Mouse (Mus musculus): ENCODE results near the gene Taf6l. TPM values are rescaled to one million over a fixed set of nuclear protein-coding genes. Genes with fewer than 3 reads are reported as not detected.
A peak's percentile ranks its signal among the peaks of the same experiment; 100 is the strongest.

Taf6l gene
- polyA plus RNA-seq, 1 experiment from 2014 or later, result 19.0 TPM

DNA sequence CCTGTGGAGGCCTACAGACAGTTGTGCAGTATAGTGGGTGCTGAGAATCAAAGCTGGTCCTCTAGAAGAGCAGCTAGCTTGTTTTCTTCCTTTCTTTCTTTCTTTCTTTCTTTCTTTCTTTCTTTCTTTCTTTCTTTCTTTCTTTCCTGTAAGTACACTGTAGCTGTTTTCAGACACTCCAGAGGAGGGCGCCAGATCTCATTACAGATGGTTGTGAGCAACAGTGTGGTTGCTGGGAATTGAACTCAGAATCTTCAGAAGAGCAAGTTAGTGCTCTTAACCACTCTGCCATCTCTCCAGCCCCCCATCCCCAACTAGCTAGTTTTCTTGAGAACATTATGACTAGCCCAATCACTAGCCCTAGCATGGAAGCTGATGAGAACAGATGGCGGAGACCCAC lies 25.5 kb downstream of the Taf6l start:
- DNase-seq (ENCODE audit: low spot score), result no peak
- Histone ChIP-seq H3K4me3 (ENCODE audit: low read depth, low read length) (no peak overlapping the region), H3K4me1 (ENCODE audit: control insufficient read depth, insufficient read depth, low read length) (no peaks in the 10 kb centered on the region), H3K9me3 (replicated peaks; ENCODE audit: control insufficient read depth, low read length) (no peaks in the 10 kb centered on the region), H3K27me3 (ENCODE audit: control insufficient read depth, insufficient read depth, low read length) (no peaks in the 10 kb centered on the region), H3K4me2 (ENCODE audit: low read depth, low read length) (no peak overlapping the region), H3K36me3 (replicated peaks; ENCODE audit: control insufficient read depth, insufficient read depth, low read depth, low read length) (peaks cover 17% of the 10 kb centered on the region), H3K27ac (replicated peaks; ENCODE audit: low read depth, low read length) (no peak overlapping the region), H3K9ac (replicated peaks; ENCODE audit: low read length) (no peak overlapping the region)
- WGBS, result 85% methylated on average over 2 of the region's 2 CpGs
- ATAC-seq (replicated peaks; ENCODE audit: insufficient number of reproducible peaks, low FRiP score, low TSS enrichment, low read depth), result no peak

DNA sequence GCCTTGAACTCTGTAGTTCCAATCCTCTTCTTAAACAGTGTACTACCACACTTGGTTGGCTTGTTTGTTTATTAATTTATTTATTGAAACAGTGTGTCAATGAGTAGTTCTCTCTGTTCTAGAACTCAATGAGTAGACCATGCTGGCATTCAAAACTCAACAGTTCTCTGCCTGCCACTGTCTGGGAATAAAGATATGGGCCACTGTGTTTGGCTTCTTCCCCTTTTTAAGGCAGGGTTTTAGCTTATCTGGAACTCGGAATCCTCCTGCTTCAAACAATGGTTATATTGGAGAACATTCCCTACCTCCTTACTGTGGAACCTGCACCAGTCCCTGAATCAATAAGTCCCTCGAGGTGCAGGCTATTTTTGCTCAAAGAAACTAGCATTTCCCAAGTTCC lies 27.3 kb downstream of the Taf6l start:
- H3K4me3 ChIP-seq (ENCODE audit: low read depth, low read length), result no peak overlapping the region
- DNase-seq (ENCODE audit: low spot score), result no peak
- 83% methylated on average over 2 of the region's 2 CpGs for WGBS
- H3K9me3 ChIP-seq (replicated peaks; ENCODE audit: control insufficient read depth, low read length), result no peaks in the 10 kb centered on the region
- no peak overlapping the region for H3K9ac ChIP-seq (replicated peaks; ENCODE audit: low read length)
- H3K27ac ChIP-seq (replicated peaks; ENCODE audit: low read depth, low read length), result no peak overlapping the region
- peaks cover 11% of the 10 kb centered on the region for H3K36me3 ChIP-seq (replicated peaks; ENCODE audit: control insufficient read depth, insufficient read depth, low read depth, low read length)
- ATAC-seq (replicated peaks; ENCODE audit: insufficient number of reproducible peaks, low FRiP score, low TSS enrichment, low read depth), result no peak
- no peaks in the 10 kb centered on the region for H3K27me3 ChIP-seq (ENCODE audit: control insufficient read depth, insufficient read depth, low read length)
- H3K4me1 ChIP-seq (ENCODE audit: control insufficient read depth, insufficient read depth, low read length), result no peaks in the 10 kb centered on the region
- no peak overlapping the region; the same call in 1 of the 2 replicates for H3K4me2 ChIP-seq (ENCODE audit: low read depth, low read length)

GRCm38 (mm10) chr19:8757471-8757998 lies 28.7 kb downstream of the Taf6l start:
- H3K9ac ChIP-seq (replicated peaks; ENCODE audit: low read length), result peak overlapping the region; percentile 95
- H3K9me3 ChIP-seq (replicated peaks; ENCODE audit: control insufficient read depth, low read length), result no peaks in the 10 kb centered on the region
- ATAC-seq (replicated peaks; ENCODE audit: insufficient number of reproducible peaks, low FRiP score, low TSS enrichment, low read depth), result no peak
- peaks cover 7% of the 10 kb centered on the region for H3K36me3 ChIP-seq (replicated peaks; ENCODE audit: control insufficient read depth, insufficient read depth, low read depth, low read length)
- no peak for DNase-seq (ENCODE audit: low spot score)
- H3K4me3 ChIP-seq (ENCODE audit: low read depth, low read length), result peak overlapping the region; percentile 96
- peak overlapping the region; percentile 71 for H3K4me2 ChIP-seq (ENCODE audit: low read depth, low read length)
- H3K4me1 ChIP-seq (ENCODE audit: control insufficient read depth, insufficient read depth, low read length), result no peaks in the 10 kb centered on the region
- peak overlapping the region; percentile 85 for H3K27ac ChIP-seq (replicated peaks; ENCODE audit: low read depth, low read length)
- no peaks in the 10 kb centered on the region for H3K27me3 ChIP-seq (ENCODE audit: control insufficient read depth, insufficient read depth, low read length)
- whole genome bisulfite sequencing, result 7% methylated on average over 14 of the region's 14 CpGs

GRCm38 (mm10) chr19:8756635-8757387 lies 29.4 kb downstream of the Taf6l start, which contains the start of gene Nxf1:
Gene Nxf1 (plus strand): TSS chr19:8757073.
- H3K36me3 ChIP-seq (replicated peaks; ENCODE audit: control insufficient read depth, insufficient read depth, low read depth, low read length), result peaks cover 7% of the 10 kb centered on the region
- H3K4me3 ChIP-seq (ENCODE audit: low read depth, low read length), result peak within 1 kb of the TSS; percentile 96
- DNase-seq (ENCODE audit: low spot score), result peak; percentile 97
- H3K9me3 ChIP-seq (replicated peaks; ENCODE audit: control insufficient read depth, low read length), result no peaks in the 10 kb centered on the region
- no peaks in the 10 kb centered on the region for H3K4me1 ChIP-seq (ENCODE audit: control insufficient read depth, insufficient read depth, low read length)
- under 1% methylated on average over 75 of the region's 75 CpGs for WGBS
- H3K27me3 ChIP-seq (ENCODE audit: control insufficient read depth, insufficient read depth, low read length), result no peaks in the 10 kb centered on the region
- peak within 1 kb of the TSS; percentile 85 for H3K27ac ChIP-seq (replicated peaks; ENCODE audit: low read depth, low read length)
- peak; percentile 90 for ATAC-seq (replicated peaks; ENCODE audit: insufficient number of reproducible peaks, low FRiP score, low TSS enrichment, low read depth)
- peak within 1 kb of the TSS; percentile 71 for H3K4me2 ChIP-seq (ENCODE audit: low read depth, low read length)
- H3K9ac ChIP-seq (replicated peaks; ENCODE audit: low read length), result peak within 1 kb of the TSS; percentile 95

DNA sequence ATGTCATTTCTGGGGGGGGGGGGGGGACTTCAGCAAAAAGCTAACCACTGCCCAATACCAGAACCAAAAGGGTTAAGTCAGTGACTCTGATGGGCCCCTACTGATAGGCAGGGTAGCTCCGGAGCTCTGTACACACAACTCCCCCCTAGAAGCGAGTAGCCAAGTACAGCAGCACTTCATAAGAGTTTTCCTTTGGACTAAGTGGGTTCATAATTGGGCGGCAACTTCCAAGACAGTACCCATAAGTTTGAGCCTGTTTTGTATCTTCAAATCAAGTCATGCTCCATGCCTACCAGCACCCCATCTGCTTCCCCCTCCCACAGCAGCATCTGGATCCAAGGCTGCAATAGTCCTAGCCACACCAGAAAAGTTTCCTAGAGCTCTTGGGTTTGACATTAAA lies 30.6 kb downstream of the Taf6l start:
- ATAC-seq (replicated peaks; ENCODE audit: insufficient number of reproducible peaks, low FRiP score, low TSS enrichment, low read depth), result no peak
- Histone ChIP-seq H3K36me3 (replicated peaks; ENCODE audit: control insufficient read depth, insufficient read depth, low read depth, low read length) (peaks cover 12% of the 10 kb centered on the region), H3K4me3 (ENCODE audit: low read depth, low read length) (no peak overlapping the region), H3K27ac (replicated peaks; ENCODE audit: low read depth, low read length) (no peak overlapping the region), H3K9me3 (replicated peaks; ENCODE audit: control insufficient read depth, low read length) (no peaks in the 10 kb centered on the region), H3K27me3 (ENCODE audit: control insufficient read depth, insufficient read depth, low read length) (no peaks in the 10 kb centered on the region), H3K9ac (replicated peaks; ENCODE audit: low read length) (no peak overlapping the region), H3K4me2 (ENCODE audit: low read depth, low read length) (no peak overlapping the region), H3K4me1 (ENCODE audit: control insufficient read depth, insufficient read depth, low read length) (no peaks in the 10 kb centered on the region)
- no peak for DNase-seq (ENCODE audit: low spot score)
- 81% methylated on average over 3 of the region's 3 CpGs for WGBS

DNA sequence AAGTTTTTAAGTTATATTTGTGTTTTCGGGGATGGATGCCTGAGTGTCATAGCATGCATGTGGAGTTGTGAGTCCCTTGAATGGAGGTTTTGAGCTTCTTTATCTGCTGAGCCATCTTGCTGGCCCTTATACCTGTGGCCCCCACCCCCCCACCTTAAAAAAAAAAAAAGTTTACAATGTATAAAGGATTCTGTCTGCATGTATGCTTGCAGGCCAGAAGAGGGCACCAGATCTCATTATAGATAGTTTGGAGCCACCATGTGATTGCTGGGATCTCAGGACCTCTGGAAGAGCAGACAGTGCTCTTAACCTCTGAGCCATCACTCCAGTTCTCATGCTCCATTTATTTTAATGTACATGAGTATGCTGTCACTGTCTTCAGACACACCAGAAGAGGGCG lies 38.8 kb downstream of the Taf6l start:
- no peaks in the 10 kb centered on the region for H3K9me3 ChIP-seq (replicated peaks; ENCODE audit: control insufficient read depth, low read length)
- peak; percentile 4 for DNase-seq (ENCODE audit: low spot score)
- H3K27me3 ChIP-seq (ENCODE audit: control insufficient read depth, insufficient read depth, low read length), result no peaks in the 10 kb centered on the region
- no peak overlapping the region for H3K4me2 ChIP-seq (ENCODE audit: low read depth, low read length)
- WGBS, result 76% methylated on average over 2 of the region's 2 CpGs
- no peak overlapping the region for H3K4me3 ChIP-seq (ENCODE audit: low read depth, low read length)
- H3K36me3 ChIP-seq (replicated peaks; ENCODE audit: control insufficient read depth, insufficient read depth, low read depth, low read length), result peaks cover 8% of the 10 kb centered on the region
- no peak overlapping the region for H3K27ac ChIP-seq (replicated peaks; ENCODE audit: low read depth, low read length)
- ATAC-seq (replicated peaks; ENCODE audit: insufficient number of reproducible peaks, low FRiP score, low TSS enrichment, low read depth), result no peak
- no peaks in the 10 kb centered on the region for H3K4me1 ChIP-seq (ENCODE audit: control insufficient read depth, insufficient read depth, low read length)
- H3K9ac ChIP-seq (replicated peaks; ENCODE audit: low read length), result no peak overlapping the region

GRCm38 (mm10) chr19:8745382-8745781 lies 40.8 kb downstream of the Taf6l start:
- H3K4me2 ChIP-seq (ENCODE audit: low read depth, low read length), result no peak overlapping the region
- peaks cover 2% of the 10 kb centered on the region; the same call in 1 of the 2 replicates for H3K4me1 ChIP-seq (ENCODE audit: control insufficient read depth, insufficient read depth, low read length)
- no peak overlapping the region for H3K4me3 ChIP-seq (ENCODE audit: low read depth, low read length)
- no peaks in the 10 kb centered on the region for H3K27me3 ChIP-seq (ENCODE audit: control insufficient read depth, insufficient read depth, low read length)
- no peak for DNase-seq (ENCODE audit: low spot score)
- 93% methylated on average over 1 of the region's 1 CpGs for WGBS
- no peak overlapping the region for H3K27ac ChIP-seq (replicated peaks; ENCODE audit: low read depth, low read length)
- no peak overlapping the region for H3K9ac ChIP-seq (replicated peaks; ENCODE audit: low read length)
- peaks cover under 1% of the 10 kb centered on the region for H3K36me3 ChIP-seq (replicated peaks; ENCODE audit: control insufficient read depth, insufficient read depth, low read depth, low read length)
- no peaks in the 10 kb centered on the region for H3K9me3 ChIP-seq (replicated peaks; ENCODE audit: control insufficient read depth, low read length)
- no peak for ATAC-seq (replicated peaks; ENCODE audit: insufficient number of reproducible peaks, low FRiP score, low TSS enrichment, low read depth)

DNA sequence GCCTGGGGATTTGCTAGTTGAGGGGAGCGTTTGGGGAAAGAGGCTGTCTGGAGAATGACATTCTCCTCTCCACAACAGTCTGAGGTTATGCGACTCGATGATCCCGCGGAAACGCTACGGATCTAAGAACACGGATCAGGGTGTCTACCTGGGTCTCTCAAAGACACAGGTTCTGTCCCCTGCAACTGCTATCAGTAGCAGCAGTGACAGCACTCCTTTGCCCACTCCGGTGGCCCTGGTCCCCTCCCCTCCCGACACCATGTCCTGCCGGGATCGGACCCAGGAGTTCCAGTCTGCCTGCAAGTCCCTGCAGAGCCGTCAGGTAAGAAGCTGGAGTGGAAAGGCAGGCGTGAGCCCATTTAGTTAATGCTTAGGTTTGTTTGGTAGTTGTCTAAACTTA lies 44.0 kb downstream of the Taf6l start:
- DNase-seq (ENCODE audit: low spot score) (no peak), ATAC-seq (replicated peaks; ENCODE audit: insufficient number of reproducible peaks, low FRiP score, low TSS enrichment, low read depth) (no peak)
- peaks cover 2% of the 10 kb centered on the region; the same call in 1 of the 2 replicates for H3K4me1 ChIP-seq (ENCODE audit: control insufficient read depth, insufficient read depth, low read length)
- WGBS, result 16% methylated on average over 14 of the region's 14 CpGs
- H3K9ac ChIP-seq (replicated peaks; ENCODE audit: low read length), result peak overlapping the region; percentile 88
- H3K4me3 ChIP-seq (ENCODE audit: low read depth, low read length), result peak overlapping the region; percentile 80
- H3K36me3 ChIP-seq (replicated peaks; ENCODE audit: control insufficient read depth, insufficient read depth, low read depth, low read length), result no peaks in the 10 kb centered on the region; the same call in none of the 2 replicates
- H3K27me3 ChIP-seq (ENCODE audit: control insufficient read depth, insufficient read depth, low read length), result no peaks in the 10 kb centered on the region
- no peak overlapping the region for H3K27ac ChIP-seq (replicated peaks; ENCODE audit: low read depth, low read length)
- H3K4me2 ChIP-seq (ENCODE audit: low read depth, low read length), result peak overlapping the region; percentile 67
- H3K9me3 ChIP-seq (replicated peaks; ENCODE audit: control insufficient read depth, low read length), result no peaks in the 10 kb centered on the region
